Mouse (Mus musculus): Measurements from ENCODE around the gene Nceh1. TPM values are rescaled to one million over a fixed set of nuclear protein-coding genes. Genes with fewer than 3 reads are reported as not detected.

Gene Nceh1
- polyA plus RNA-seq (2015; fragmentation: Nextera tagmentation; extraction: Ambion mirVana): 23.3 and 28.4 TPM in 2 replicates

GRCm38 (mm10) chr3:27182733-27183600 lies at the start of gene Nceh1:
TSS of gene Nceh1 (plus strand) at chr3:27182965.
- Histone ChIP-seq H3K27me3 (ENCODE audit: control insufficient read depth, insufficient read depth, low read length) (no peaks in the 10 kb centered on the region), H3K4me1 (replicated peaks; ENCODE audit: control insufficient read depth, insufficient read depth) (no peaks in the 10 kb centered on the region), H3K9ac (ENCODE audit: low read length) (peak within 1 kb of the TSS; percentile 70), H3K4me3 (ENCODE audit: low read depth, low read length) (peak within 1 kb of the TSS; percentile 62), H3K4me2 (replicated peaks; ENCODE audit: low read depth) (peak within 1 kb of the TSS; percentile 83), H3K27ac (replicated peaks) (peak within 1 kb of the TSS; percentile 65; the same call in 1 of the 2 replicates), H3K9me3 (ENCODE audit: control insufficient read depth, low read length) (no peaks in the 10 kb centered on the region), H3K36me3 (ENCODE audit: control insufficient read depth, insufficient read depth, low read length) (no peaks in the 10 kb centered on the region)
- TF ChIP-seq EP300 (optimal IDR thresholded peaks at IDR 0.05): no peak
- peak; percentile 96 for TF ChIP-seq CTCF (IDR thresholded peaks at IDR 0.05; ENCODE audit: low read depth)
- DNase-seq (ENCODE audit: low spot score): peak; percentile 96
- under 1% methylated on average over 54 of the region's 54 CpGs for WGBS
- peak; percentile 98 for ATAC-seq (ENCODE audit: low FRiP score, low TSS enrichment)

- no peak overlapping the region for H3K4me3 ChIP-seq (ENCODE audit: low read depth, low read length)
- H3K27me3 ChIP-seq (ENCODE audit: control insufficient read depth, insufficient read depth, low read length): no peaks in the 10 kb centered on the region
- WGBS: 81% methylated on average over 8 of the region's 8 CpGs
- H3K36me3 ChIP-seq (ENCODE audit: control insufficient read depth, insufficient read depth, low read length): peaks cover 2% of the 10 kb centered on the region
- no peak overlapping the region for H3K9ac ChIP-seq (ENCODE audit: low read length)
- ATAC-seq (ENCODE audit: low FRiP score, low TSS enrichment) (no peak), DNase-seq (ENCODE audit: low spot score) (no peak)
- TF ChIP-seq EP300 (optimal IDR thresholded peaks at IDR 0.05) (no peak), CTCF (IDR thresholded peaks at IDR 0.05; ENCODE audit: low read depth) (no peak)
- no peak overlapping the region for H3K27ac ChIP-seq (replicated peaks)
- H3K9me3 ChIP-seq (ENCODE audit: control insufficient read depth, low read length): no peaks in the 10 kb centered on the region
- no peak overlapping the region for H3K4me2 ChIP-seq (replicated peaks; ENCODE audit: low read depth)
- H3K4me1 ChIP-seq (replicated peaks; ENCODE audit: control insufficient read depth, insufficient read depth): no peaks in the 10 kb centered on the region
Measured at GRCm38 (mm10) chr3:27140101-27140500, 42.7 kb upstream of the Nceh1 start.

- TF ChIP-seq CTCF (IDR thresholded peaks at IDR 0.05; ENCODE audit: low read depth): no peak
- TF ChIP-seq EP300 (optimal IDR thresholded peaks at IDR 0.05): no peak
- Histone ChIP-seq H3K4me1 (replicated peaks; ENCODE audit: control insufficient read depth, insufficient read depth) (no peaks in the 10 kb centered on the region), H3K9me3 (ENCODE audit: control insufficient read depth, low read length) (no peaks in the 10 kb centered on the region), H3K9ac (ENCODE audit: low read length) (no peak overlapping the region), H3K4me3 (ENCODE audit: low read depth, low read length) (no peak overlapping the region), H3K27ac (replicated peaks) (no peak overlapping the region), H3K27me3 (ENCODE audit: control insufficient read depth, insufficient read depth, low read length) (no peaks in the 10 kb centered on the region), H3K4me2 (replicated peaks; ENCODE audit: low read depth) (no peak overlapping the region), H3K36me3 (ENCODE audit: control insufficient read depth, insufficient read depth, low read length) (no peaks in the 10 kb centered on the region; the same call in none of the 2 replicates)
- ATAC-seq (ENCODE audit: low FRiP score, low TSS enrichment) (peak; percentile 68), DNase-seq (ENCODE audit: low spot score) (no peak)
- 76% methylated on average over 7 of the region's 7 CpGs for WGBS
Measured at GRCm38 (mm10) chr3:27143570-27143969, 39.2 kb upstream of the Nceh1 start.

GRCm38 (mm10) chr3:27145733-27146132 lies 37.0 kb upstream of the Nceh1 start:
- no peak overlapping the region for H3K9ac ChIP-seq (ENCODE audit: low read length)
- no peaks in the 10 kb centered on the region for H3K27me3 ChIP-seq (ENCODE audit: control insufficient read depth, insufficient read depth, low read length)
- H3K9me3 ChIP-seq (ENCODE audit: control insufficient read depth, low read length): no peaks in the 10 kb centered on the region
- no peaks in the 10 kb centered on the region for H3K4me1 ChIP-seq (replicated peaks; ENCODE audit: control insufficient read depth, insufficient read depth)
- no peak for DNase-seq (ENCODE audit: low spot score)
- no peak overlapping the region for H3K4me3 ChIP-seq (ENCODE audit: low read depth, low read length)
- no peak for ATAC-seq (ENCODE audit: low FRiP score, low TSS enrichment)
- 87% methylated on average over 7 of the region's 7 CpGs for WGBS
- no peak for TF ChIP-seq CTCF (IDR thresholded peaks at IDR 0.05; ENCODE audit: low read depth)
- TF ChIP-seq EP300 (optimal IDR thresholded peaks at IDR 0.05): no peak
- no peak overlapping the region for H3K27ac ChIP-seq (replicated peaks)
- H3K36me3 ChIP-seq (ENCODE audit: control insufficient read depth, insufficient read depth, low read length): no peaks in the 10 kb centered on the region
- no peak overlapping the region for H3K4me2 ChIP-seq (replicated peaks; ENCODE audit: low read depth)

GRCm38 (mm10) chr3:27153191-27153671 lies 29.5 kb upstream of the Nceh1 start:
- ATAC-seq (ENCODE audit: low FRiP score, low TSS enrichment) (peak; percentile 47), DNase-seq (ENCODE audit: low spot score) (no peak)
- Histone ChIP-seq H3K36me3 (ENCODE audit: control insufficient read depth, insufficient read depth, low read length) (no peaks in the 10 kb centered on the region), H3K27ac (replicated peaks) (peak overlapping the region; percentile 53; the same call in 1 of the 2 replicates), H3K4me3 (ENCODE audit: low read depth, low read length) (peak overlapping the region; percentile 85), H3K4me2 (replicated peaks; ENCODE audit: low read depth) (peak overlapping the region; percentile 86), H3K9me3 (ENCODE audit: control insufficient read depth, low read length) (no peaks in the 10 kb centered on the region), H3K4me1 (replicated peaks; ENCODE audit: control insufficient read depth, insufficient read depth) (peaks cover 4% of the 10 kb centered on the region; the same call in 1 of the 2 replicates), H3K27me3 (ENCODE audit: control insufficient read depth, insufficient read depth, low read length) (no peaks in the 10 kb centered on the region), H3K9ac (ENCODE audit: low read length) (peak overlapping the region; percentile 70)
- TF ChIP-seq EP300 (optimal IDR thresholded peaks at IDR 0.05) (no peak), CTCF (IDR thresholded peaks at IDR 0.05; ENCODE audit: low read depth) (peak; percentile 17)
- WGBS: under 1% methylated on average over 26 of the region's 31 CpGs
